Mouse (Mus musculus) liver, embryonic 14.5 days (tissue): ENCODE results near the gene Rapgef3.

Source experiments
- CTCF ChIP-seq: IDR thresholded peaks from 2 replicates; pipeline ENCODE4 v1.5.1; 2016; ENCODE audit warnings: antibody characterized with exemption, low read depth, control low read depth
- EP300 ChIP-seq: IDR thresholded peaks from 2 replicates; pipeline ENCODE4 v1.6.1; 2016; ENCODE audit warnings: antibody characterized with exemption, low read depth

GRCm38 (mm10) chr15:97742600-97742999, 25.2 kb downstream of the Rapgef3 start:
- TF ChIP-seq CTCF (no peak), EP300 (no peak)
